Mouse (Mus musculus): ENCODE data around the gene Senp7.

The Senp7 gene

DNA sequence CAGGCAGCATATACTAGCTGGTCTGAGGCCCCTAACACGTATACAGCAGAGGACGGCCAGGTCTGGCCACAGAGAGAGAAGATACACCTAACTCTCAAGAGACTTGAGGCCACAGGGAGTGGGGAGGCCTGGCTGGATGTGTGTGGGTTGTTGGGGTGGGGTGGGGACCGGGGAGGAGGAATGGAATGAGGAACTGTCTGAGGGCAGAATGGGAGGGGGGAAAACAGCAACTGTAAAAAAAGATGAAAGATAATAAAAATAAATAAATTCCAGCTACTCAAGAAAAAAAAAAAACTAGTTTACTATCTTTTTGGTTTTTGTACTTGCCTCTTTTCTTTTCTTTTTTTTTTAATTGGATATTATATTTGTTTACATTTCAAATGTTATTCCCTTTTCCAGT lies 91.8 kb downstream of the Senp7 start:
- no peak for DNase-seq

DNA sequence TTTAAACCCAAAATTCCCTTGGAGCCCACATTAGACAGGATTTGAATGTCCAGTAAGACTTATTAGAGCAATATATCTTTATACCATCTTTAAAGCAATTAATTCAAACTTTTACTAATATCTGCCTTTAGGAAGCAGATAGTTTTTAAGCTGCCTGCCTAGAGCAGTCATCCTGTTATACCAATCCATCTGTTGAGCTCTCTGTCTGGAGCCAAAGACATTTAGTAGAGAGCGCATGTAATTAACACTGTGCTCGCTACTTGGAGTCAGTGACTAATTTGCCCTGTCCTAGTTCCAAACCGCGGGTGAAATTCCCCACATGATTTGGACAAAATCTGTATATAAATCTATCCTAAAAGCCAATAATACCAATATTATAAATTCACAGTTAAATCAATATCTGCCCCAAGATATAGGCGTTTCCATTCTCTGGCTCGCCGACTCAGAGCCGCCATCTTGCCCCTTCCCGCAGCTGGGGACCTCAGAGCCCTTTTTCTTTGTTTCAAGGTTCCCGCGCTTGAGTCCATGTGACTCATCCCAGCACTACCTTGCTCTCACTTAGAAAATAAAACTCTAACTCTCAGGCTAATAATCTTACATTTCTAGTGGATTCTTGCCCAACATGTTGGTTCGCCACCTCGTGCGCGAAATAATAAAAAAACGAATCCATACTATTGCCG lies 96.9 kb downstream of the Senp7 start:
- DNase-seq: no peak

DNA sequence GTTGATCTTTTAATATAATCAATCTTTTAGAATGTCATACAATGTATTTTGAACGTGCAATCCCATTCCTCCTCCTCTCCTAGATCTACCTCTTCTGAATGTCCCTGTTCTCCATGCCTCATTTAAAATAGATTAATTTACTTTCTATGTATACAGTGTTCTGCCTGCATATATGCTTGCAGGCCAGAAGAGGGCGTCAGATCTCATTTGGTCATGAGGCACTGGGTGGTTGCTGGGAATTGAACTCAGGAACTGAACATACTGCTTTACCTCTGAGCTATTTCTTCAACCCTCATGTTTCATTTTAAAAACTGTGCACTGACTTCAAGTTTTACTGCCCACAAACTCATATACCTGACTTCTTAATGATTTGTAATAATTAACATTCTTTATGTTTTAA lies 99.5 kb downstream of the Senp7 start:
- no peak for DNase-seq

DNA sequence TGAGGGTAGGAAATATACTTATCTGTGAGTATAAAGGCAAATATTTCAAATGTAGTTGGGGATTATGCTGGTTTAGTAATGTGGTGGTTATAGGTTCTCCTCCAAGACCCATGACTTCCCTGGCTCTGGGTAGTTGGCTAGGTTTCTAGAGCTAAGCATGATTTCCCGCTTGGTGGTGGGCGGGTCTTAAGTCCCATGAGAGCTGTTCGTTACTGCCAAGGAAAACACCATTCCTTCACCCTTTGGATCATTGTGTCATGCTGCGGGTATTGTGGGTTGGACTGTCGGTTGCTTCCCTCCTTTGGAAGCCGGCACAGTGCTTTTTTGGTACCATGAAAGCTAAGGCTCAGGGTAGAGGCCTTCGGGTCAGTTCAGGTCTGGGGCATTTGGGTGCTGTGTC lies 115.3 kb downstream of the Senp7 start:
- DNase-seq: no peak

DNA sequence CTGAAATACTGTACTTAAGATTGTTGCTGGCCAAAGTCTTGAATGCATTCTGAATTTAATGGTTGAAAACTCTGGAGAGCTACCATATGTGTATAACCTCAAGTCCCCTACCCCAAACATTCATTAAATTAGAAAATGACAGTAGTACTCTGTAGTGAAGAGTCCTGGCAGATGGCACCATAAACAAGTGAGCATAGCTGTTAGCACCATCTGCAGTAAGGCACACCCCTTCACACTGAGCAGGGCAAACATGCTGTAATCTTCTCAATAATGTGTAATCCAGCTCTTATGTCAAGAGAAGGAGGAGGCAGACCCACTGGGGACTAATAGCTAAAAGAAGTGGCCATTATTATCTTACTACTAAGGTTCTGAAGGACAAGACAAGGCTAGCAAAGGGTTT lies 122.1 kb downstream of the Senp7 start:
- no peak for DNase-seq

DNA sequence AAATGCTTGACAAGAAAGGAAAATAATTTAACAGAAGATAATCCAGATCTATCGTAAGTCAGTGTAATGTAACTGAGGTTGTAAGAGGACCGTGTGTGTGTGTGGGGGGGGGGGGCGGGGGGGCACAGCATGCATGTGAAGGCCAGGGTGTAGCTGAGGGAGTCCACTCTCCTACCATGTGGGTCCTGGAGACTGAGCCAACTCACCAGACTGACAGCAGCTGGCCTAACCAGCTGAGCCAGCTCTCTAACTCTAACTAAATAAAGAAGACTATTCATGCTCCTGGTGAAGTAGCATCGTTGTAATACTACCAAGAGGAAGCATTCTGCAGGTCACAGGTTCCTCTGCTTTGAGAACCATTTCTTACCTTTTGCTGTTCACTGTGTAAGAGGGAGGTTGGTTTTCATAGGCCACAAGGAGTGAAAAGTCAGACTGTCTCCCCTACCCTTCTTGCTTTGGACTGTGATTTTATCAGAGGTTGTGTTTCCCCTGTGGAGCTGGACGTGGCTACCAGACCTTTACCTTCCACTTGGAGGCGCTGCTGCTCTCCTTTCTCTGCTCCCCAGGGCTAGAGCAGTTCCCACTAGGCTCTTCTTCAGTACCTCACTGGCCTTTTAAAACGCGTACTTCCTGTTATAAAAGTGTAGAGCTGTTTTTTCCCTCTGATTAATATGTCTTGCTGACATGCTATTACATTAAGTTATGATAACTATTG lies 127.9 kb downstream of the Senp7 start:
- DNase-seq: peak; percentile 48 to 64

DNA sequence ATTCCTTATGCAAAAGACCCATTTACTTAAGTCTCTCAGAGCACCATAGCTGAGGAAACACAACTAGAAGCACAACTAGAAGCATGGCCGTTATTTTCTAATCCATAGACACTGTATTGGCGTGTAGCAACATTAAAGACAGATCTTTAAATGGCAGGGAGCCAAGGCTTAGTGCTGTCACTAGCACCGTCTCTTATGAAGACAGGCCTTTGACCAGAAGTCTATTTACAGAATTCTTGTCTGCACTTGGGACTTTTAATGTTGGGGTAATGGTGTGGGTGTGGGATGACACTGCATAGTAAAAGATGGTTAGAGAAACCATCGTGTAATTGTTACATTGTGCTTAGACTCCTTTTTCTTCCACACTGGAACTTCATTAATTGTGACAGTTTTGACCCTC lies 138.7 kb downstream of the Senp7 start:
- no peak for DNase-seq

DNA sequence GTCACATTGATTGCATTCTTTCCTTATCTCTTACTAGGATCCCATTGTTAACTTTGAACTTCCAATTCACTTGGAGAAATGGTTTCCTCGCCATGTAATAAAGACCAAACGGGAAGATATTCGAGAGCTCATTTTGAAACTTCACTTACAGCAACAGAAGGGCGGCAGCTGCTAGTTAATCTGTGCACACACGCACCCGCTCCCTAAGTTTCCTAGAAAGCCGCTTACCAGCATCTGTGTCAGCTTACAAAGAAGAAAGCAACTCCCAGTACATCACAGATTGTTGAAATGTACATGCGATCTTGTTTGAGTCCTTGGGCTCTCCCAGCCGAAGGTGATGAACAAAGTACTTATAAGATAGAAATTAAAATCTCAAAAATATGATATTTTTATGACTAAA lies 140.1 kb downstream of the Senp7 start:
- DNase-seq: no peak

DNA sequence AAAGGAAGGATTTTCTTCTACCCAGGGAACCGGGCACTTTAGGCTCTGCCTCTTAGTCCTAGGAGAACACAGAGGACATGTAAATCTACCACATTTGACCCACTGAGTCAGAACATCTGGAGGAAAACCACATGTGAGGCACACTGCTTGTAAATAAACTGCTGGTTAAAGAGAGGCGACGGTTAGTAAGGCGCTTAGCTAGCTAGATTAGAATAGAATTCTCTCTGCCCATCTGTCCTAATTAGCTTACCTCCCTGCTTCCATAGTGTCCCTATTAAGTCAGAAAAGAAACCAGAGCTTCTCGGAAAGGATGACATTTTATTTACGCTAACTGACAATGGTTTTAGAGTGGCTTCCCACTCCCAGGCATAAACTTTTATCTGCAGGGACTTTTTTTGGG lies 155.9 kb downstream of the Senp7 start, which contains the start of gene Impg2:
Impg2 (plus strand) TSS at position 263 of the 400 bp plus-strand sequence.
- DNase-seq: no peak

DNA sequence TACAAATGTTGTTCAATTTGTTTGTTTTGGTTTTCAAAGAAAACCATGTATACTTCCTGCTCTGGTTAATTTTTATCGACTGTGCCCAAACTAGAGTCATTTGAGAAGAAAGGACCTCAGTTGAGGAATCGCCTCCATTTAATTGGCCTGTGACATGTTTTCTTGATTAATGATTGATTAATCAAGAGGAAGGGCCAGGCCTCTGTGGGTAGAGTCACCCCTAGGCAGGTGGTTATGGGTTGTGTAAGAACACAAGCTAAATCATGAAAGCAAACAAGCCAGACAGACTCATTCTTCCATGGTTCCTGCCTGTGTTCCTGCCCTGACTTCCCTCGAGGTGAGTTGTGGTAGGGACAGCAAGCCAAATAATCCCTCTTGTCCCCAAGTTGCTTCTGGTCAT lies 164.6 kb downstream of the Senp7 start:
- no peak for DNase-seq

DNA sequence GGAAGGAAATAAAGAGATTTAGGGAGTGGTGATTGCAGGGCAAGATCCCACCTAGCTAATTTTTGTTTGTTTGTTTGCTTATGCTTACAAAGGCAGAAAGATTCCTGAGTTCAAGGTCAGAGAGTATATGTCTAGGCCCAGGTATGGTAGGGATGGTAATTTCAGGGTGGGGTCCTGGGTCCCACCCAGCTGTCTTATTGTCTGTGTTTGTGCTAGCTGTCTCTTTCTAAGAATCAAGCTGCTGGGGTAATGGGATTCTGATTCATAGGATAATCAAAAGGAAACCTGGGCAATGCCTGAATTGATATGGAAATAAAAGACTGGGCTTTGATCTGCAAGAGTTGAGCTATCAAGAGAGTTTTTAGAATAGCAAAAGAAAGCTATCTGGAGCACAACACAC lies 179.5 kb downstream of the Senp7 start:
- no peak for DNase-seq

DNA sequence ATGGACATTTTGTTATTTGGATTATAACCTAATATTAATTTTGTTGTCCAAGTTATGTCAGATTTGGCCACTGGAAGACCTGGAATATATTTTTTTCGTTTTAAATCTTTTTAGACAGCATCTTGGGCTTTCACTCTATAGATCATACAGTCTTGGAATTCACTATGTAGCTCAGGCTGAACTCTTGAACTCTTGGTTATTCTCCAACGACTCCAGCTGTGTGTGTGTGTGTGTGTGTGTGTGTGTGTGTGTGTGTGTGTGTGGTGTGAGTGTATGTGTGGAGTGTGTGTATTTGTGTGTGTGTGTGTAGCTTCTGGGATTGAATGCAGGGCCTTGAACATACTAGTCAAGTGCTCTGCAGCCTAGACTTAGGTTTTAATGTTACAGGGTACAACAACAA lies 181.3 kb downstream of the Senp7 start:
- peak; percentile 49 to 56 for DNase-seq

DNA sequence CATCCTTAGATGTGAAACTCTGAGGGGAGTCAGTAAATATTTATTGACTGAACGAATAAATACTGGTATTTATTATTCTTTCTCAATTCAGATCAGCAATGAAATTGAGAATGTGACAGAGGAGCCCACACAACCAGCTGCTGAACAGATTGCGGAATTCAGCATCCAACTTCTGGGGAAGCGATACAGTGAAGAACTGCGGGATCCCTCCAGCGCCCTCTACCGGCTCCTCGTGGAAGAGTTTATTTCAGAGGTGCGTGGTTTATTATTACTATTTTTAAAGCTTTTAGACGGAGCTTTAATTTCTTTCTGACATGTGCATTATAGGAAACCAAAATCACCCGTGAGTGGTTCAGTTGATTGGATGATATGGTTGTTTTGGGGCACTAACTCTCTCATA lies 183.2 kb downstream of the Senp7 start:
- peak; percentile 32 to 38 for DNase-seq

DNA sequence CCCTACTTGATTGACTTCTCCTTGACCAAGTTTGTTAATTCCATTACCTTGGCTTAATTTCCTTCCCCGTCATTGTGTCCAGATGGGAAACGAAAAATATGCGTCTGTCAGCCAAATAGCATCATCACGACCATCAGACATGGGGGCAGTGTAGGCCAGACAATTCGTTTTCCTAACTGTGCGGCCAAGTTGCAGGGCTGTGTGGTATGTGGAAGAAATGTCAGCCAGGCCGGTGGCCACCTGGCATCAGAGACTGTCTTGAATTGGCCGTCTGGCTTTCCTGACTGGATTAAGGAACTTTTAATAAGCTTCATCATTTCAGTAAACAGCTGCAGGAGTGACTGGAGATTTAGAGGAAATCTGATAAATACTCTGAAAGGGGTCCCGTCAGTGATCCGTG lies 184.6 kb downstream of the Senp7 start:
- peak; percentile 9 to 13 for DNase-seq

Data from kidney, postnatal 4 days (tissue).